Mouse (Mus musculus) liver, adult 2 months (tissue): ENCODE measurements around the gene Ppy. TPM values are rescaled to one million over a fixed set of nuclear protein-coding genes. Genes with fewer than 3 reads are reported as not detected.

Source experiments
- DNase-seq: peaks from one replicate; pipeline ENCODE4 v3.0.0-alpha.2; 2011; ENCODE audit warnings: low read depth, low spot score; ENCODE audit errors: extremely low read depth
- H3K27ac ChIP-seq: fragments of 200-500 bp; replicated peaks from 2 replicates; pipeline ENCODE4 v1.5.1; 2012; ENCODE audit warnings: low read depth, mild to moderate bottlenecking, control low read depth, inconsistent platforms, low read length; ENCODE audit not compliant: insufficient read depth
- H3K27me3 ChIP-seq: fragments of 200-500 bp; 2 replicates; pipeline ENCODE4 v1.6.1; 2012; ENCODE audit warnings: mild to moderate bottlenecking, moderate library complexity, low read length, inconsistent platforms; ENCODE audit not compliant: control insufficient read depth, insufficient read depth
- H3K36me3 ChIP-seq: fragments of 200-500 bp; 2 replicates; pipeline ENCODE4 v1.6.1; 2012; ENCODE audit warnings: low read length, inconsistent platforms; ENCODE audit not compliant: control insufficient read depth, insufficient read depth
- H3K4me1 ChIP-seq: fragments of 200-500 bp; 2 replicates; pipeline ENCODE4 v1.6.1; 2011; ENCODE audit warnings: low read length; ENCODE audit not compliant: control insufficient read depth, insufficient read depth
- H3K4me3 ChIP-seq: fragments of 200-500 bp; 2 replicates; pipeline ENCODE4 v1.5.1; 2011; ENCODE audit warnings: low read depth, mild to moderate bottlenecking, control low read depth, low read length, moderate library complexity; ENCODE audit not compliant: insufficient read depth
- H3K79me2 ChIP-seq: fragments of 200-500 bp; 2 replicates; pipeline ENCODE4 v1.6.1; 2012; ENCODE audit warnings: inconsistent platforms, mild to moderate bottlenecking, low read length, moderate library complexity; ENCODE audit not compliant: control insufficient read depth, insufficient read depth
- H3K9ac ChIP-seq: fragments of 200-500 bp; 2 replicates; pipeline ENCODE4 v1.6.1; 2012; ENCODE audit warnings: low read depth, mild to moderate bottlenecking, control low read depth, inconsistent platforms, low read length
- CTCF ChIP-seq: fragments of 200-500 bp; IDR thresholded peaks from 2 replicates; pipeline ENCODE4 v1.5.1; 2011; ENCODE audit warnings: low read depth, low read length, control low read depth
- POLR2A ChIP-seq: fragments of 200-500 bp; IDR thresholded peaks from 2 replicates; pipeline ENCODE4 v1.6.1; 2011; ENCODE audit warnings: low read length, control low read depth; ENCODE audit not compliant: insufficient read depth; ENCODE audit errors: extremely low read depth
- WGBS: fragments of 180-500 bp; shearing (Covaris S2); methylation state at CpG from one replicate; pipeline ENCODE4 v1.1.7; 2018; 5-methylcytosine and 5-hydroxymethylcytosine counted together
- polyA plus RNA-seq: library from polyadenylated mRNA; depleted of rRNA; stranded (reverse); fragments of >200 nt; gene quantifications from 2 replicates; pipeline ENCODE4 v1.2.3, GENCODE M21; 2012
- total RNA-seq: library from RNA; depleted of rRNA; stranded (reverse); fragments of >200 nt; gene quantifications from 2 replicates; pipeline ENCODE4 v1.2.3, GENCODE M21; 2014

Ppy gene
- total and polyA plus RNA-seq, 2 experiments = not detected

DNA sequence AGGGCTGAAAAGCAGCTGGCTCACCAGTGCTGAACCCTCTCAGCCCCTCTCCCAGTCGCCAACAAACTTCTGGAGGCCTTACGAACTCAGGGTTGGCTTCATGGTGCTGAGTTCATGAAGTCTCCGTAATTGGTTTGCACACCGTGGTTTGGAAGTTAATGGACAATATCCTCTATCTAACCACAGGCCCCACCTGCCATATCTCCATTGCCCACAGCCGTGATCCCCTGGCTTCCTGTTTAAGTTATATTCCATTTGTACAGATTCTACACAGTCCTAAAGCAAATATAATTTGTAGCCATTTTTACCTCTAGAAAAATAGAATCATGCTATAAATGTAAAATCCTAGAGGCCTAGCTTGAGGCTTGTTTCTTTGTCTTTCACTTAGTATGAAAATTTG lies 28.4 kb downstream of the Ppy start:
- WGBS = 85% methylated on average over 5 of the region's 5 CpGs
- H3K4me1 ChIP-seq = no peaks in the 10 kb centered on the region
- H3K4me3 ChIP-seq = no peak overlapping the region
- H3K27ac ChIP-seq = no peak overlapping the region
- DNase-seq = no peak
- H3K27me3 ChIP-seq = no peaks in the 10 kb centered on the region
- no peak overlapping the region for H3K9ac ChIP-seq
- no peak for TF ChIP-seq POLR2A
- no peak for TF ChIP-seq CTCF
- H3K79me2 ChIP-seq = no peaks in the 10 kb centered on the region
- H3K36me3 ChIP-seq = no peaks in the 10 kb centered on the region

DNA sequence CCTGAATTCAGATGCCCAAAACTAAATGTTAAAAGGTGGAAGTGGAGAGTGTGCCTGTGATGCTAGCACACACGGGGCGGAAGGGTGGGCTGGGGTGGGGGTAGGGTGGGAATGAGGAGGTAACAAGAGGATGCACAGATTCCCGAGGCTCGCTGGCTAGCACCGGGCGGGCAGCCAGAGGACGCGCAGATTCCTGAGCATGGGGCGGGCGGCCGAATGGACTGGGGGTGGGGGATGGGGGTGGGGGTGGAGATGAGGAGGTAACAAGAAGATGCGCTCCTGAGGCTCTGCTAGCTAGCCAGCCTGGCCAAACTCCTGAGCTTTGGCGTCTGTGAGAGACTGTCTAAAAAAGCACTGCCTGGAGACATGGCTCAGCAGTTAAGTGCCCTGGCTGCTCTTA lies 30.7 kb downstream of the Ppy start:
- WGBS = 25% methylated on average over 13 of the region's 13 CpGs
- Histone ChIP-seq H3K4me1 (no peaks in the 10 kb centered on the region), H3K36me3 (no peaks in the 10 kb centered on the region), H3K27ac (no peak overlapping the region), H3K9ac (no peak overlapping the region), H3K27me3 (no peaks in the 10 kb centered on the region), H3K79me2 (no peaks in the 10 kb centered on the region), H3K4me3 (no peak overlapping the region)
- no peak for TF ChIP-seq POLR2A
- no peak for TF ChIP-seq CTCF
- no peak for DNase-seq

DNA sequence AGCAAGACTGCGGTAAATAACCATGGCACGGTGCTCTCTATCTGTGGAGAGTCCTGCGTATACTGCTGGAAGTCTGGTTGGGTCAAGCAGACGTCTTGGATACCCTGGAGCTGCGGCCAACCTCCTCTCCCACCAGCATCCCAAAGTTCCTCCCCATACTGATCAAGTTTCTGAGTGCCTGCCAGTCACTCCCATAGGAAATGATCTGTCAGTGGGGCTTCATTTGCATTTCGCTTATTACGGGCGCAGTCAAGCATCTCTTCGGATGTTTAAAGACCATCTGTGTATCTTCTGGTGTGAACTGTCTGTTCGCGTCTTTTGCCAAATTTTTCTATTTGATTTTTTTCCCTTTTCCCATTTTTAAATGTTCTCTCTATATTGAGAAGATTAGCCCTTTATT lies 31.5 kb downstream of the Ppy start:
- Histone ChIP-seq H3K4me1 (no peaks in the 10 kb centered on the region), H3K4me3 (no peak overlapping the region), H3K36me3 (no peaks in the 10 kb centered on the region), H3K79me2 (no peaks in the 10 kb centered on the region), H3K27ac (no peak overlapping the region), H3K27me3 (no peaks in the 10 kb centered on the region), H3K9ac (no peak overlapping the region)
- DNase-seq = no peak
- 82% methylated on average over 11 of the region's 11 CpGs for WGBS
- TF ChIP-seq POLR2A (no peak), CTCF (no peak)

DNA sequence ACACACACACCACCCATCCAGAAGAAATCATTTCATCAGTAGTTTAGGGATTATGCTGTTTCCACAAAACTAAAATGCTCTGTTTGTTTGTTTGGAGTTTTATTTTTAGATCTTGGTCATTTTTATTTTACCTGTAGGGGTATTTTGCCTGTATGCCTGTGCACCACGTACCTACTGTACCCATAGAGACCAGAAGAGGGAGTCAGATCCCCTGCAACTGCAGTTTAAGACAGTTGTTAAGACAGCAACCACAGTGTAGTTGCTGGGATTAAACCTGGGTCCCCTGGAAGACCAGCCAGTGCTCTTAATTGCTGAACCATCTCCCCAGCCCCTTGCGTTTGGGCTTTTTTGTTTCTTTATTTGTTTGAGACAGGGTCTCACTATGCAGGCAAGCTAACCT lies 32.1 kb downstream of the Ppy start:
- no peaks in the 10 kb centered on the region for H3K4me1 ChIP-seq
- no peak for TF ChIP-seq POLR2A
- peak; percentile 10; the same call in 1 of the 2 replicates for TF ChIP-seq CTCF
- no peaks in the 10 kb centered on the region for H3K27me3 ChIP-seq
- H3K9ac ChIP-seq = no peak overlapping the region
- H3K4me3 ChIP-seq = no peak overlapping the region
- no peaks in the 10 kb centered on the region for H3K79me2 ChIP-seq
- H3K36me3 ChIP-seq = no peaks in the 10 kb centered on the region
- no peak overlapping the region for H3K27ac ChIP-seq
- 75% methylated on average over 2 of the region's 2 CpGs for WGBS
- DNase-seq = no peak

DNA sequence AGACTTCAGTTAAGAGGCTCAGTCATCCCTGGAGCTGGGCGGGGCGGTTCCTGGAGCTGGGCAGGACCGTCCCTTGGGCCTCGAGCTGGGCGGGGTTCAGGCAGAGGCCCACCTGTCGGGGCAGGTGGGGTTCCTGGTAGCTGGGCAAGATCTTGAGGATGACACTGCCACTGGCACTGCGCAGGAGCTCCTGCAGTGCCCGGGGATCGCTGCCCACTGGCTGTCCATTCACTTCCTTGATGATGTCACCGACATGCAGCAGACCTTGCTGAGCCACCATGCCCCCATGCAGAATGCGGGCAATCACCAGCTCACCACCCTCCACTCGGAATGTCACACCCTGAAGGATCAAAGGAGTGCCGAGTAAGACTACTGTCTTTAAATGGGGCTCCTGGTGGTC lies 38.0 kb downstream of the Ppy start:
- H3K4me3 ChIP-seq = no peak overlapping the region
- H3K79me2 ChIP-seq = no peaks in the 10 kb centered on the region
- no peak for DNase-seq
- H3K27me3 ChIP-seq = no peaks in the 10 kb centered on the region
- no peak overlapping the region for H3K27ac ChIP-seq
- H3K9ac ChIP-seq = no peak overlapping the region
- no peaks in the 10 kb centered on the region for H3K36me3 ChIP-seq
- no peaks in the 10 kb centered on the region for H3K4me1 ChIP-seq
- no peak for TF ChIP-seq POLR2A
- TF ChIP-seq CTCF = no peak
- WGBS = 90% methylated on average over 13 of the region's 13 CpGs

DNA sequence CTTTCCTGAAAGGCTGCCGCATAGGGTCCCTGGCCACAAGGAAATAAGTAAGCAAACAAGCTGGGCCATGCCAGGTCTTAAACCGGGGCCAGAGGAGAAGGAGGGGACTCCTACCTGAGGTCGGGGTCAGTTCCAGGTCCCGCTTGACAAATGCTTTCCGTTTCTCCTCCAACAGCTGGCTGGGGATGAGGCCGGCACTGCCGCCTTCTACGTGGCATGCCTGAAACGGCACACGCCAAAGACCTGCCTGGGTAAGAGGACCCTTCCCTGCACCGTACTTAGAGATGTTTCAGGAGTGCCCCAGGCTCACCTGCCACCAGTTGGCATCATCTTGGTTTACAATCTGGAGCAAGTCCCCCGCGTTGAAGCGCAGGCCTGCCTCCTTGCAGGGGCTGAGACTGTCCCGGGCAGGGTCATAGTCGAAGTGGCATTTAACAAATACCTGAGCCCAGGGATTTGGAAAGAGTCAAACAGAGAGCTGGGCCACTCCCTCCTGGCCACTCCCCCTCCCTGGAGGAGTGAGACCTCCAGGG lies 39.1 kb downstream of the Ppy start:
- TF ChIP-seq CTCF = no peak
- no peaks in the 10 kb centered on the region for H3K27me3 ChIP-seq
- no peaks in the 10 kb centered on the region for H3K36me3 ChIP-seq
- H3K4me3 ChIP-seq = no peak overlapping the region
- H3K9ac ChIP-seq = no peak overlapping the region
- DNase-seq = no peak
- H3K79me2 ChIP-seq = no peaks in the 10 kb centered on the region
- H3K27ac ChIP-seq = no peak overlapping the region
- 51% methylated on average over 16 of the region's 16 CpGs for WGBS
- no peaks in the 10 kb centered on the region for H3K4me1 ChIP-seq
